Mouse (Mus musculus) heart, postnatal 14 days (tissue): Measurements from ENCODE around the gene Rbm12b1. TPM values are rescaled to one million over a fixed set of nuclear protein-coding genes. Genes with fewer than 3 reads are reported as not detected.
"Not testable (repeated sequence)": the region's sequence is repeated elsewhere in the genome, so short reads cannot be mapped to it uniquely, and the experiment has no call there.

ENCODE experiments used
- DNase-seq, 2 experiments: peaks; one replicate each; pipeline ENCODE4 v3.0.0; 2021 to 2022
- intact Hi-C: fragments of 180-260 bp; cut with DNase I; formaldehyde crosslinking; loops from one replicate; pipeline ENCODE4 v1.15.1; 2025
- long read RNA-seq, 2 experiments: library from polyadenylated mRNA; stranded (forward); transcript quantifications; one replicate each; pipeline ENCODE4 v2.0.0; 2021
- total RNA-seq, 2 experiments: library from RNA; stranded (reverse); gene quantifications; 2 replicates each; pipeline ENCODE4 v1.2.3; 2021

The Rbm12b1 gene
- total RNA-seq = 1 to 10 TPM; 8.0 to 9.7 TPM
- long read RNA-seq, experiment 1, partial matches to known transcripts = 2 of 6 reads
- long read RNA-seq, experiment 1, other reads (novel, unspliced or antisense) = 2 of 6 reads
- long read RNA-seq, experiment 2, partial matches to known transcripts = 0 of 3 reads
- long read RNA-seq, experiment 2, other reads (novel, unspliced or antisense) = 2 of 3 reads

DNA sequence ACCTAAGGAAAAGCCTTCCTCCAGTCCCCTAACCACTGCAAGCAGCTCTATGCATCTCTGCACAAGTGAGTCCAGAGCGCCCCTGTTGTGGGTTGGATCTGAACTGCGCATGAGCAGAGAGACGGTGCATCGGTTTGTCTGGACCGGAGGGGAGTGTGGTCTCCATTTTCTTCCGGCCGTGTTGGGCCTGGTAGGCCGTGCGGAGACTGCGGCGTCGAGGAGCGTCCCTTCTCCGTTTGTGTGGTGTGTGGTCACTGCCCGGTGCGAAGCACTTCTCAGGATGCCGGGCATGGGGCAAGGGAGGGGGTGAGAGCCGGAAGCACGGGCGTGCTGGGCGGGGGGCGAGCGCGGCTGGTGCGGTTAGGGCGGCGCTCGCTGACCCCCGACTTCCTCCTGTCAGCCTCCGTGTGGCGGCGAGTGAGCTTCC, at the start of gene Rbm12b1:
Rbm12b1 (plus strand) TSS at position 124 of the 427 bp plus-strand sequence.
- intact Hi-C loops = not testable (repeated sequence)
- DNase-seq = peak; percentile 71 to 74

DNA sequence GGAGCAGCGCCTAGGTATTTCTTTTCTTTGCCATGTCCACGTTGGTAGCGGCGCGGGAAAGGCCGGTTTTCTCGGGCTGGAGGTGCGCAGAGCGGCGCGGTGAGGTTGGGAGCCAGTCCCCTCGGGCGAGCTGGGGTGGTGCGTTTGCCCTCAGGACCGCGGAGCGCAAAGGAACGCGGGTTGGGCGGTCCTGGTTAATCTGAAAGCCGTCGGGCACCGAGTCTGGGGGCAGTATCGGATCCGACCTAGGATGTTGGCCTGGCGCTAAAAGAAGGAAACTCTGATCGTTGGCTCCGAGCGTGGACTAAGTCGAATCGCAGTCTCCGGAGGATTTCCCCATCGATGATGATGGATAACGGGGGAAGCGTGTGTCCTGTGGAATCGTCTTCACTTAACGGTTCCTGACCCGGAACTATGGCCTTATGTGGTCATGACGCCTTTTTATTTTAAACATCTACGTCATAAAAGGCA, 563 bp downstream of the Rbm12b1 start:
- intact Hi-C loops = not testable (repeated sequence)

DNA sequence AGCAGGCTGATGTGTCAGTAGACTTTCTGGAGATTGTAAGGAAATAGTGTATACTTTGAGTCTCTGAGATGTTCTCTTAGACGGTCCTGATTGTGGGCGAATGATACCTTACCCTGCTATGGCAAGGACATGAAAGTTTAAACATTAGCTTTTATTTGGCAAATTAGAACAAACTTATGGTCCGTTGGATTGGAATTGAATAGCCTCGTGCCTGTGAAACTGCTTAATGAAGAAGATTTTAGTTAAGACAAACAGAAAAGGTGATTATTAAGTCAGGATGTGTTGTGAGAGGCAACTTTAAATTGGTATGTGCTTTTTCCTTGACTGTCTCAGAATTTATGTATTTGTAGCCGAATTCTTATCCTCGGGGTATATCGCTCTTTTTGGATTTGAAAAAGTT, 1.5 kb downstream of the Rbm12b1 start:
- DNase-seq = not testable (repeated sequence)

More for the DNA sequence above, 563 bp downstream of the Rbm12b1 start:
- DNase-seq = peak in 1 of 2 experiments; percentile 13

DNA sequence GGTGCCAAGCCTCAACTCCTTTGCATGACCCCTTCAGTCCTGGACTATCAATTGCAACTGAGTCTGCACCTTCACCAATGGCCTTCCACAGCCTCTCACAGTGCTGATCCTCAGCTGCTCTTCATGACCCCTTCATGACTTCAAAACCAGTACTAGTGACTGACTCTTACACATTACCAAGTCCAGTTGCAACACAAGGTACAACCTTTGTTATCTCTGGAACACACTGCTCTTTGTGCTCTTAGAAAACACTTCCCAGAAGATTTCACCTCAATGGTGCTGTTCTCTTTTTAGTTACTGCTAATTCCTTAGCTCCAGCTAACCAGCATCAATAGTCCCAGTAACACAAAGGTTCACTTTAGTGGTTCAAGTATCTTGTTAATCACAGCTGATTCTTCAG, 7.6 kb downstream of the Rbm12b1 start:
- DNase-seq = no peak
- intact Hi-C loops = no loop called here

More for the DNA sequence above, 1.5 kb downstream of the Rbm12b1 start:
- intact Hi-C loops = not testable (repeated sequence)

DNA sequence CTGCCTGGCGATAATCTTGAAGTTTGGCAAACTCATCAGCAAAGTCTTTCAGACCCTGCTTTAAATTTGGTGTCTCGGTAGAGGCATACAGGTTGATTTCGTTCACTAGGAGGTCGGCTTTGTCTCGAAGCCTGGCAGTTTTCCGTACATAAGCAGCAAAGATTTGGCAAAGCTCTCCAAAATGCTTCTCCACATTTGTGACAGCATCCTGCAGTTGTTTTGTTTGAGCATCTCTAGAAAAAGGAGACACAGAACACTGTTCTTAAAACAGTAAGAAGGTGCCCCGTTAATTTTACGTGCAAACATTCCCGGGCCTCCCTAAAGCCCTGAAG, 30.9 kb downstream of the Rbm12b1 start:
- intact Hi-C loops = no loop called here
- DNase-seq = no peak

DNA sequence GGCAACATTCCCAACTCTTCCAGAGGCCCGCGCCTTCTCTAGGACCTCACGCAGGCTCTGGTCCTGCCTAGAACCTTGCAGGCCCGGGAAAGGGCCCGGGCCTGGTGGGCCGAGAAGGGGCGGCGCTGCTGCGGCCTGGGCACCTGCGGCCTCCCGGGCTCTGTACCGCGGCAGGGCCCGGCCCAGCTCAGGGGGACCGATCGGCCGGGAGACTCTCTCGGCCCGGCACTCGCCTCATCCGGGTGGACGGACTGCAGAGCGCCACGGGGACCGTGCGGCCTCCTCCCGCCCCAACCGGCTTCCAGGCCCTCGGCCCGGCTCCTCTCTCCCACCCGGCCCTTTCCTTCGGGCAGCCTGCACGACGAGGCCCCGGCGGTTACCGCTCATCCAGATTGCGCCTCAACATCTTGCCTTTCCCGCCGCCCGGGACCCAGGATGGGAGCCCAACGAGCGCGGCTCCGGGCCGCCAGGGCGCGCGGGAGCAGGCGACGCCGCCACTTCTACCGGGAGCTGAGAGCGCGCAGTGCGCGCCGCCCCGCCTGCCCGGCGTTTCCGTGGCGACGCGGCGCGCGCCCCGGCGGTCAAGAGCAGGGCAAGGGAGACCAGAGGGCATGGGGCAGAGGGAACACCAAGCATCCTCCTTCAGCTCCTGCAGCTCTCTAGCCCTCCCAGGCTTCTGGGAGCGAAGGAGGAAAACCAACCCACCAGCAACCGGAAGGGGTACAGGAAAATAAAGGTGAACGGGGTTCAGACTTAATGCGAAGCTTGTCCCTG, 31.4 kb downstream of the Rbm12b1 start, which contains the start of gene Fam92a:
Fam92a (minus strand) TSS at position 698 of the 774 bp plus-strand sequence.
- intact Hi-C loops = no loop called here
- DNase-seq = peak; percentile 79 to 82

DNA sequence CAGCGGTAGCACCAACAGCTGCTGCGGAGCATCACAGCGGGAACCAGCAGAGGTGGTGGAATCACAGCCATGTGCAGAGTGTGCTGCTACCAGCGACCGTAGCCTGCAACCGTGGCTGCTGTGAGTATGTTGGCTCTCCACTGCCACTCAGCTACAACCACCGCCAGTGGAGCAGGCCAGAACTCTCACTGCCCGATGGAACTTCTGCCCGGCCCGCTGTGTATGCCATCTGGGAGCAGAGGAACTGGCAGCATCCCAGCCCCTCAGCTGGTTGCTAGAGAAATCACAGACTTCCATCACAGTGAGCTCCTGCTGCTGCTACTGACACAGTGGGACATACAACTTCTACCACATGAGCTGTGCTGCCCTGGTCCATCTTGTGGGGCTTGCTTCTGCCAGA, 38.9 kb downstream of the Rbm12b1 start:
- intact Hi-C loops = no loop called here
- DNase-seq = no peak

Other genes with a start within 250 kb of the Rbm12b1 start
- not detected for gene Gm10604, start 159.0 kb upstream of the Rbm12b1 start, total RNA-seq
- gene Rbm12b2, start 50.8 kb upstream of the Rbm12b1 start, total RNA-seq = 1 to 10 TPM; 8.7 to 9.1 TPM
- gene Fam92a, start 31.8 kb downstream of the Rbm12b1 start, total RNA-seq = 10 to 100 TPM; 20.6 to 22.0 TPM